Mouse (Mus musculus): ENCODE measurements around the gene E430018J23Rik. TPM values are rescaled to one million over a fixed set of nuclear protein-coding genes. Genes with fewer than 3 reads are reported as not detected.
"Not testable (repeated sequence)": the region's sequence is repeated elsewhere in the genome, so short reads cannot be mapped to it uniquely, and the experiment has no call there.

The E430018J23Rik gene
- polyA plus RNA-seq (2012; ENCODE audit: insufficient read depth, insufficient read length, missing spikeins): 3.4 and 3.6 TPM in 2 replicates

- peaks cover 8% of the 10 kb centered on the region for H3K4me1 ChIP-seq (ENCODE audit: control insufficient read depth, insufficient read depth, insufficient read length, low read length)
- H3K27ac ChIP-seq (replicated peaks; ENCODE audit: low read depth, low read length): peak within 1 kb of the TSS; percentile 81
- peak within 1 kb of the TSS; percentile 97 for H3K4me3 ChIP-seq (ENCODE audit: insufficient read depth, low read depth, low read length)
Observed at GRCm38 (mm10) chr7:127393157-127393943, at the start of gene E430018J23Rik. TSS of gene E430018J23Rik (minus strand) at chr7:127393629.

- Histone ChIP-seq H3K4me3 (ENCODE audit: insufficient read depth, low read depth, low read length) (no peak overlapping the region), H3K4me1 (ENCODE audit: control insufficient read depth, insufficient read depth, insufficient read length, low read length) (no peaks in the 10 kb centered on the region), H3K27ac (replicated peaks; ENCODE audit: low read depth, low read length) (no peak overlapping the region)
Observed at GRCm38 (mm10) chr7:127437724-127438123, 44.3 kb upstream of the E430018J23Rik start.

- no peak overlapping the region for H3K4me3 ChIP-seq (ENCODE audit: insufficient read depth, low read depth, low read length)
- no peak overlapping the region for H3K27ac ChIP-seq (replicated peaks; ENCODE audit: low read depth, low read length)
- H3K4me1 ChIP-seq (ENCODE audit: control insufficient read depth, insufficient read depth, insufficient read length, low read length): no peaks in the 10 kb centered on the region
Observed at GRCm38 (mm10) chr7:127435206-127435605, 41.8 kb upstream of the E430018J23Rik start.

DNA sequence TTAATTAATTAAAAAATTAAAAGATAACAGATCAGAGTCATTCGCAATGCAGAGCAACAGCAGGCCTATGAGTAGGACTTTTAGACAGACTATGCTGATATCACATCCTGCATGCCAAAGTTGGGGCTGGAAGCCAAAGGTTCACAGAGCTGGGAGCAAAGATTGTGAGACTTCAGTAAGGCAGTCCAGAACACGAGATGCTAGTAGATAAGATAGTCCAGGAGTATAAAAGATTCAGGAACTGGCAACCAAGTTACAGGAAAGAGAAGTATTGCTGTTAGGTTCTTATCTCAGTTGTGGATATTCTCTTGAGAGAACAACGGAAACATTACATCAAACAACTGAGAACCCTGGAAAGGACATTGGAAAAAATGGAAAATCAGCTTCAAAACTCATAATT, 32.9 kb upstream of the E430018J23Rik start:
- Histone ChIP-seq H3K4me1 (ENCODE audit: control insufficient read depth, insufficient read depth, insufficient read length, low read length) (0 out of 2 replicates have a peak, but pooled peaks cover 3% of the 10 kb centered on the region), H3K4me3 (ENCODE audit: insufficient read depth, low read depth, low read length) (no peak overlapping the region), H3K27ac (replicated peaks; ENCODE audit: low read depth, low read length) (no peak overlapping the region; the same call in 1 of the 2 replicates)

GRCm38 (mm10) chr7:127425911-127426310, 32.5 kb upstream of the E430018J23Rik start:
- H3K4me3 ChIP-seq (ENCODE audit: insufficient read depth, low read depth, low read length): no peak overlapping the region
- peak overlapping the region; percentile 63 for H3K27ac ChIP-seq (replicated peaks; ENCODE audit: low read depth, low read length)
- peaks cover 5% of the 10 kb centered on the region; the same call in 1 of the 2 replicates for H3K4me1 ChIP-seq (ENCODE audit: control insufficient read depth, insufficient read depth, insufficient read length, low read length)

GRCm38 (mm10) chr7:127425291-127425690, 31.9 kb upstream of the E430018J23Rik start:
- H3K4me3 ChIP-seq (ENCODE audit: insufficient read depth, low read depth, low read length): no peak overlapping the region
- no peak overlapping the region for H3K27ac ChIP-seq (replicated peaks; ENCODE audit: low read depth, low read length)
- H3K4me1 ChIP-seq (ENCODE audit: control insufficient read depth, insufficient read depth, insufficient read length, low read length): peaks cover 5% of the 10 kb centered on the region; the same call in 1 of the 2 replicates

GRCm38 (mm10) chr7:127422247-127422646, 28.8 kb upstream of the E430018J23Rik start:
- H3K4me1 ChIP-seq (ENCODE audit: control insufficient read depth, insufficient read depth, insufficient read length, low read length): peaks cover 5% of the 10 kb centered on the region; the same call in 1 of the 2 replicates
- no peak overlapping the region for H3K27ac ChIP-seq (replicated peaks; ENCODE audit: low read depth, low read length)
- H3K4me3 ChIP-seq (ENCODE audit: insufficient read depth, low read depth, low read length): peak overlapping the region; percentile 56

- peaks cover 5% of the 10 kb centered on the region; the same call in 1 of the 2 replicates for H3K4me1 ChIP-seq (ENCODE audit: control insufficient read depth, insufficient read depth, insufficient read length, low read length)
- H3K4me3 ChIP-seq (ENCODE audit: insufficient read depth, low read depth, low read length): peak within 1 kb of the TSS; percentile 89
- peak within 1 kb of the TSS; percentile 61 for H3K27ac ChIP-seq (replicated peaks; ENCODE audit: low read depth, low read length)
Observed at GRCm38 (mm10) chr7:127421388-127422191, 28.2 kb upstream of the E430018J23Rik start, which contains the start of gene Zfp688. TSS of gene Zfp688 (minus strand) at chr7:127422068.

- Histone ChIP-seq H3K27ac (replicated peaks; ENCODE audit: low read depth, low read length) (no peak overlapping the region), H3K4me1 (ENCODE audit: control insufficient read depth, insufficient read depth, insufficient read length, low read length) (no peaks in the 10 kb centered on the region), H3K4me3 (ENCODE audit: insufficient read depth, low read depth, low read length) (no peak overlapping the region)
Observed at GRCm38 (mm10) chr7:127411418-127411817, 18.0 kb upstream of the E430018J23Rik start.

DNA sequence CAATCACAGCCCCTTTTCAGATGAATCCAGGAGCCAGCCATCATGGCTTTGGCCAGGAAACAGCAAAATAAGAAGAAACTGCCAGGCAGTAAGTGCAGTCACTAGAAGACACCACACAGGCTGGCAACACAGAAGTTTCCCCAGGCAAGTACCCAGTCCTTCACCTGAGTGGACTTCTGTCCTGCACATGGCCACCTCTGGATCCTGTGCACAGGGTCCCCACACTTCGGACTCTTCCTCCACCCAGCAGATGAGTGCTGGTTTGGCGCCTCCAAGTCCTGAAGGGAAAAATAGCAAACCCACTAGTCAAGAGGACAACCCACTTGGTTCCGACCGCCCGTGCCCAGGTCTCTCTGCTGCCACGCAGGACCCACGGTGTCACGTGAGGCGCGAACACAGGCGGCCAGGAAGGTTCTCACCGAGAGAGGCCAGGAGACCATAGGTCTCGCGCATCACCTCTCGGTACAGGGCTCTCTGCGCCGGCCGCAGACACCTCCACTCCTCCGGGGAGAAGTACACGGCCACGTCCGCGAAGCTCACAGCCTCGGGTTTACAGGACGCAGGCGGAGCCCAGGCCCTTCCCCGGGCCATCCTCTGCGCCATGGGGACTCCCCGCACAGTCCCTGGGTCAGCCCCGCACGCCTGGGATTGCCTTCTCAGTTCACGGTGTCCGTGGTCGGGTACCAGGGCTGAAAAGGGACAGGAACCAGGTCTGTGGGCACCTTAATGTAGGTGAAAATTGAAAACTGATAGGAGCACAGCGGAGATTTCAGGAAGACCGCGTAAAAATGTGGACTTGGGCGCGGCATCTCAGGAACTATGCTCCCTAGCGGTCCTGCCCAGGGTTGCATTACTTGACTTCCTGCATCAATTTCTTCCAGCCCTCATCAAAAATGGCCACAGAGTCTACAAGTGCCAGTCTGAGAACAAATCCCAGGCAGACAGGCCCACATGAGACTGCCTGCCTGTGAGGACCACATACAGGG, 12.9 kb upstream of the E430018J23Rik start, which contains the start of gene Zfp764:
Gene Zfp764 (minus strand): TSS at position 821 of the 986 bp plus-strand sequence.
- peak within 1 kb of the TSS; percentile 88 for H3K27ac ChIP-seq (replicated peaks; ENCODE audit: low read depth, low read length)
- H3K4me1 ChIP-seq (ENCODE audit: control insufficient read depth, insufficient read depth, insufficient read length, low read length): not testable (repeated sequence)
- peak within 1 kb of the TSS; percentile 79 for H3K4me3 ChIP-seq (ENCODE audit: insufficient read depth, low read depth, low read length)

DNA sequence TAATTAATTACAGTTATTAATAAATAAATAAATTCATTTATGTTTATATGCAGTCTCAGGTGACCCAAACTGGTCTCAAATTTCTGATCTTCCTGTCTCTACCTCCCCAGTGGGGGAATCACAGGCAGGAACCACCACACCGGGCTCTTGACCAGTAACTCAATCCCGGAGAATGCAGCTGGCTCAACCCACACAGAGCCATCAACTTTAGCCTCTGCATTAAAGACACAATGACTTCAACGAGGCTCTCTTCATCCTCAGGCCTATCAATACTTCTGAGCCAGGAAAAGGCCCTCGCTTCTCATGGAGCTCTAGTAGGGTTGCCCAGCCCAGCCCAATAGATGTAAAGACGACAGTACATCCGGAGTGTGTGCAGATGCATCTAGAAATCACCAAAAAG, 10.7 kb upstream of the E430018J23Rik start:
- H3K4me1 ChIP-seq (ENCODE audit: control insufficient read depth, insufficient read depth, insufficient read length, low read length); H3K27ac ChIP-seq (replicated peaks; ENCODE audit: low read depth, low read length); H3K4me3 ChIP-seq (ENCODE audit: insufficient read depth, low read depth, low read length): not testable (repeated sequence)

DNA sequence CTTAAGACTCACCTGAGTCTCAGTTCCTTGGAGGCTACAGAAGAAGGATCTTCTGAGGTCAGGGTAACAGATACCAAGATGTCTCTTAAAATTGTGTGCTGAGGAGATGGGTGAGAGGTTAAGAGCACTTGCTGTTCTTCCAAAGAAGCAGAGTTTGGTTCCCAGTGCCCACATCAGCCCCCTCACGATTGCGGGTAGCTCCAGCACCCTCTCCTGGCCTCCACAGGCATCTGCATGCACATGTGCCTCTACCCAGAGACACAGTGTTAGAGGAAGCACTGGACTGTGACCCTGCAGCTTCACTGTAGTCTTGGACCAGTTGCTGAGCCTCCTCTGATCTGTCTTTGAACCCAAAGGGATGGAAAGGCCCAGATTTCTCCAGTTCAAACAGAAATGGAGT, 9.6 kb upstream of the E430018J23Rik start:
- Histone ChIP-seq H3K4me3 (ENCODE audit: insufficient read depth, low read depth, low read length) (no peak overlapping the region), H3K4me1 (ENCODE audit: control insufficient read depth, insufficient read depth, insufficient read length, low read length) (no peaks in the 10 kb centered on the region), H3K27ac (replicated peaks; ENCODE audit: low read depth, low read length) (no peak overlapping the region)

DNA sequence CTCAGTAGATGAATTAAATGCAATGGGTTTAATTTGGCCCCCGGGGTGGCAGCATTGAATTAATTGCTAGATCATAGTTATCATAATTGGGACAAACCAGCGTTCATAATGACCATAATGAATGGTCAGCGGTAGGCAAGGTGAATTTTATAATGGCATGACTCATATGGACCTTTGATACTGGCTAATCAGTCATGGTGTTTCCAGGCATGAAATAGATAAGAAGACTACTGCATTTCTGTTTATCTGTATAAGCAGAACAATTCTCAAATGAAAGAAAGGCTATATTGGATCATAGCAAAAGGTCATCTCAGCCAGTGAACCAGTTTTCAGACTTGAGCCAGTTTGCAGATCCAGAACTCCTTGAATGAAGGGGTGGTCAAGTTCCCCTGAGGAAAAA, 6.9 kb upstream of the E430018J23Rik start:
- Histone ChIP-seq H3K4me3 (ENCODE audit: insufficient read depth, low read depth, low read length) (no peak overlapping the region), H3K4me1 (ENCODE audit: control insufficient read depth, insufficient read depth, insufficient read length, low read length) (no peaks in the 10 kb centered on the region), H3K27ac (replicated peaks; ENCODE audit: low read depth, low read length) (no peak overlapping the region)

- Histone ChIP-seq H3K4me1 (ENCODE audit: control insufficient read depth, insufficient read depth, insufficient read length, low read length) (peaks cover 8% of the 10 kb centered on the region), H3K4me3 (ENCODE audit: insufficient read depth, low read depth, low read length) (peak overlapping the region; percentile 66), H3K27ac (replicated peaks; ENCODE audit: low read depth, low read length) (peak overlapping the region; percentile 39; the same call in 1 of the 2 replicates)
Observed at GRCm38 (mm10) chr7:127393944-127394333, 510 bp upstream of the E430018J23Rik start.
